Mouse (Mus musculus) thymus, adult 18-20 months (tissue): ENCODE results near the gene Gm20604.
A peak's percentile ranks its signal among the peaks of the same experiment; 100 is the strongest.

Experiments used
- DNase-seq, 2 experiments: peaks; one replicate each; pipeline ENCODE4 v3.0.0; 2022; ENCODE audit warnings: mixed read lengths in 2 of 2

The Gm20604 gene

GRCm38 (mm10) chr12:102742056-102742455, 16.4 kb downstream of the Gm20604 start:
- no peak for DNase-seq

GRCm38 (mm10) chr12:102740285-102740684, 18.2 kb downstream of the Gm20604 start:
- DNase-seq, result no peak

- DNase-seq, result no peak
These were observed 19.4 kb downstream of the Gm20604 start for GRCm38 (mm10) chr12:102739096-102739495.

- peak; percentile 23 to 25 for DNase-seq
These were observed 25.1 kb downstream of the Gm20604 start for GRCm38 (mm10) chr12:102733381-102733780.

- DNase-seq, result no peak
These were observed 27.5 kb downstream of the Gm20604 start for GRCm38 (mm10) chr12:102730798-102731619.

- peak in 1 of 2 experiments; percentile 42 for DNase-seq
These were observed 28.3 kb downstream of the Gm20604 start for GRCm38 (mm10) chr12:102729855-102730797.

GRCm38 (mm10) chr12:102725761-102726175, 32.7 kb downstream of the Gm20604 start:
- no peak for DNase-seq

- no peak for DNase-seq
These were observed 33.3 kb downstream of the Gm20604 start for GRCm38 (mm10) chr12:102725146-102725545.

GRCm38 (mm10) chr12:102723861-102724260, 34.6 kb downstream of the Gm20604 start:
- no peak for DNase-seq

GRCm38 (mm10) chr12:102722966-102723365, 35.5 kb downstream of the Gm20604 start:
- DNase-seq, result no peak

- DNase-seq, result peak in 1 of 2 experiments; percentile 48
These were observed 36.0 kb downstream of the Gm20604 start for GRCm38 (mm10) chr12:102722451-102722850.

- DNase-seq, result peak in 1 of 2 experiments; percentile 16
These were observed 38.7 kb downstream of the Gm20604 start for GRCm38 (mm10) chr12:102719552-102720315.

GRCm38 (mm10) chr12:102714654-102715395, 43.6 kb downstream of the Gm20604 start:
- DNase-seq, result no peak

- no peak for DNase-seq
These were observed 44.4 kb downstream of the Gm20604 start for GRCm38 (mm10) chr12:102714116-102714515.

GRCm38 (mm10) chr12:102713153-102713865, 45.2 kb downstream of the Gm20604 start:
- DNase-seq, result no peak

- no peak for DNase-seq
These were observed 47.6 kb downstream of the Gm20604 start for GRCm38 (mm10) chr12:102710851-102711375.

- no peak for DNase-seq
These were observed 48.6 kb downstream of the Gm20604 start for GRCm38 (mm10) chr12:102709896-102710295.

GRCm38 (mm10) chr12:102708220-102708619, 50.3 kb downstream of the Gm20604 start:
- no peak for DNase-seq

GRCm38 (mm10) chr12:102706833-102707463, 51.5 kb downstream of the Gm20604 start:
- DNase-seq, result no peak

- DNase-seq, result no peak
These were observed 52.4 kb downstream of the Gm20604 start for GRCm38 (mm10) chr12:102705906-102706640.
